Comparison of ENCODE assay signal across 14 mouse cellular contexts in genomic region chr13:48384901-48385300, GRCm38 (mm10).
DNase-seq lines count a peak whose midpoint lies in the region; ATAC-seq and TF ChIP-seq lines count a peak whose summit lies in the region.
"Had no signal": no experiment of that assay in that cellular context is flagged by ENCODE, and none has a peak within 500 bp of the region (broad histone marks: within the 10 kb centered on the region; RNA-seq: fewer than 3 reads in every experiment).

No protein-coding gene starts in this region.

- H3K36me3 ChIP-seq in hindbrain, embryonic 10.5 days: no peaks in the 10 kb centered on the region
- no peaks in the 10 kb centered on the region for H3K36me3 ChIP-seq in hindbrain, postnatal 0 days (ENCODE audit: insufficient read depth, low read length)
- no peaks in the 10 kb centered on the region for H3K36me3 ChIP-seq in forebrain, embryonic 12.5 days (replicated peaks)
- no peaks in the 10 kb centered on the region for H3K36me3 ChIP-seq in hindbrain, embryonic 14.5 days (replicated peaks; ENCODE audit: control insufficient read depth, insufficient read depth)
- H3K36me3 ChIP-seq in neural tube, embryonic 13.5 days: no peaks in the 10 kb centered on the region
- H3K36me3 ChIP-seq: embryonic facial prominence, embryonic 10.5 days; heart, embryonic 10.5 days; liver, embryonic 15.5 days had no signal

- no peak for ATAC-seq in hindbrain, postnatal 0 days
- ATAC-seq in forebrain, embryonic 12.5 days (ENCODE audit: low FRiP score): no peak
- ATAC-seq in hindbrain, embryonic 14.5 days (ENCODE audit: low FRiP score): no peak
- ATAC-seq in neural tube, embryonic 13.5 days (ENCODE audit: low read depth): no peak
- ATAC-seq: Patski had no signal

- no peaks in the 10 kb centered on the region for H3K9me3 ChIP-seq in hindbrain, embryonic 10.5 days
- H3K9me3 ChIP-seq in hindbrain, postnatal 0 days (ENCODE audit: low read length): no peaks in the 10 kb centered on the region
- no peaks in the 10 kb centered on the region for H3K9me3 ChIP-seq in forebrain, embryonic 12.5 days
- H3K9me3 ChIP-seq in hindbrain, embryonic 14.5 days (ENCODE audit: control insufficient read depth, low read length): no peaks in the 10 kb centered on the region
- no peaks in the 10 kb centered on the region for H3K9me3 ChIP-seq in neural tube, embryonic 13.5 days
- H3K9me3 ChIP-seq: embryonic facial prominence, embryonic 10.5 days; heart, embryonic 10.5 days; liver, embryonic 15.5 days had no signal

- 0 out of 2 replicates have a peak overlapping the region, but pooled peaks have one; percentile 19 for H3K27ac ChIP-seq in hindbrain, embryonic 10.5 days
- no peak overlapping the region; the same call in 1 of the 2 replicates for H3K27ac ChIP-seq in hindbrain, postnatal 0 days
- H3K27ac ChIP-seq in forebrain, embryonic 12.5 days: peak overlapping the region; percentile 79
- peak overlapping the region; percentile 83 for H3K27ac ChIP-seq in hindbrain, embryonic 14.5 days
- H3K27ac ChIP-seq in neural tube, embryonic 13.5 days (replicated peaks): peak overlapping the region; percentile 67
- H3K27ac ChIP-seq: embryonic facial prominence, embryonic 10.5 days; heart, embryonic 10.5 days; liver, embryonic 15.5 days had no signal

- H3K4me2 ChIP-seq in hindbrain, postnatal 0 days (ENCODE audit: low read depth, low read length): no peak overlapping the region
- H3K4me2 ChIP-seq in forebrain, embryonic 12.5 days: no peak overlapping the region
- H3K4me2 ChIP-seq in hindbrain, embryonic 14.5 days (replicated peaks): peak overlapping the region; percentile 25
- H3K4me2 ChIP-seq in neural tube, embryonic 13.5 days: peak overlapping the region; percentile 24
- H3K4me2 ChIP-seq: liver, embryonic 15.5 days had no signal

- peaks cover 15% of the 10 kb centered on the region for H3K4me1 ChIP-seq in hindbrain, embryonic 10.5 days (replicated peaks)
- H3K4me1 ChIP-seq in hindbrain, postnatal 0 days (ENCODE audit: insufficient read depth, low read length): 0 out of 2 replicates have a peak, but pooled peaks cover 4% of the 10 kb centered on the region
- peaks cover 18% of the 10 kb centered on the region for H3K4me1 ChIP-seq in forebrain, embryonic 12.5 days
- peaks cover 20% of the 10 kb centered on the region for H3K4me1 ChIP-seq in hindbrain, embryonic 14.5 days (replicated peaks; ENCODE audit: control insufficient read depth, insufficient read depth, low read length)
- peaks cover 21% of the 10 kb centered on the region for H3K4me1 ChIP-seq in neural tube, embryonic 13.5 days (replicated peaks)
- H3K4me1 ChIP-seq: heart, embryonic 10.5 days; liver, embryonic 15.5 days had no signal

- H3K4me3 ChIP-seq in hindbrain, embryonic 10.5 days: no peak overlapping the region
- no peak overlapping the region for H3K4me3 ChIP-seq in hindbrain, postnatal 0 days (ENCODE audit: low read length)
- no peak overlapping the region for H3K4me3 ChIP-seq in forebrain, embryonic 12.5 days (replicated peaks)
- no peak overlapping the region for H3K4me3 ChIP-seq in hindbrain, embryonic 14.5 days (replicated peaks; ENCODE audit: low read length)
- no peak overlapping the region for H3K4me3 ChIP-seq in neural tube, embryonic 13.5 days
- H3K4me3 ChIP-seq: embryonic facial prominence, embryonic 10.5 days; heart, embryonic 10.5 days; liver, embryonic 15.5 days had no signal

- H3K9ac ChIP-seq in hindbrain, postnatal 0 days (replicated peaks; ENCODE audit: low read length): no peak overlapping the region; the same call in 1 of the 2 replicates
- no peak overlapping the region for H3K9ac ChIP-seq in forebrain, embryonic 12.5 days
- peak overlapping the region; percentile 46; the same call in 1 of the 2 replicates for H3K9ac ChIP-seq in hindbrain, embryonic 14.5 days
- peak overlapping the region; percentile 38; the same call in 1 of the 2 replicates for H3K9ac ChIP-seq in neural tube, embryonic 13.5 days
- H3K9ac ChIP-seq: liver, embryonic 15.5 days had no signal

- TF ChIP-seq CTCF in hindbrain, postnatal 0 days (IDR thresholded peaks at IDR 0.05; ENCODE audit: low read depth): no peak

- no peaks in the 10 kb centered on the region for H3K27me3 ChIP-seq in hindbrain, embryonic 10.5 days (ENCODE audit: insufficient read depth, poor library complexity, severe bottlenecking)
- H3K27me3 ChIP-seq in hindbrain, postnatal 0 days (ENCODE audit: insufficient read depth, low read length): no peaks in the 10 kb centered on the region
- H3K27me3 ChIP-seq in forebrain, embryonic 12.5 days: no peaks in the 10 kb centered on the region
- no peaks in the 10 kb centered on the region for H3K27me3 ChIP-seq in hindbrain, embryonic 14.5 days (ENCODE audit: control insufficient read depth, insufficient read depth, low read length)
- H3K27me3 ChIP-seq in neural tube, embryonic 13.5 days: no peaks in the 10 kb centered on the region
- H3K27me3 ChIP-seq: liver, embryonic 15.5 days had no signal

- DNase-seq in hindbrain, embryonic 10.5 days (ENCODE audit: low spot score): no peak
- DNase-seq in hindbrain, postnatal 0 days (ENCODE audit: low spot score): no peak
- DNase-seq in hindbrain, embryonic 14.5 days (ENCODE audit: low spot score): no peak
- DNase-seq in cerebellum, adult 11 months: no peak
- no peak for DNase-seq in cerebellum, adult 11-12 months
- DNase-seq in layer of hippocampus, adult 18-20 months (ENCODE audit: low spot score in 2 of 2): no peak
- DNase-seq: gastrocnemius, postnatal 25 days; kidney, adult 2 months had no signal

- 72% methylated on average over 11 of the region's 11 CpGs for WGBS in hindbrain, embryonic 10.5 days
- 44% methylated on average over 11 of the region's 11 CpGs for WGBS in hindbrain, postnatal 0 days
- WGBS in forebrain, embryonic 12.5 days: 53% methylated on average over 11 of the region's 11 CpGs
- WGBS in hindbrain, embryonic 14.5 days: 39% methylated on average over 11 of the region's 11 CpGs
- WGBS in neural tube, embryonic 13.5 days: 26% methylated on average over 11 of the region's 11 CpGs

Comparison
In these comparisons a context has a peak if more than half of its experiments do, and no peak if none do; other contexts are left out.
1. H3K4me2 ChIP-seq: peak in hindbrain, embryonic 14.5 days (single experiment) and neural tube, embryonic 13.5 days (single experiment); none in hindbrain, postnatal 0 days (single experiment) and forebrain, embryonic 12.5 days (single experiment).
2. H3K9ac ChIP-seq: peak in hindbrain, embryonic 14.5 days (single experiment) and neural tube, embryonic 13.5 days (single experiment); none in hindbrain, postnatal 0 days (single experiment) and forebrain, embryonic 12.5 days (single experiment).